Mouse (Mus musculus) c-Kit-negative CD71-positive TER-119-positive erythroid progenitor cells, embryonic 14.5 days (primary cell): ENCODE data around the gene Utrn.

Experiments used
- DNase-seq: peaks from one replicate; pipeline ENCODE4 v3.0.0-alpha.2; 2013; ENCODE audit warnings: low read depth, low spot score

Utrn gene

GRCm38 (mm10) chr10:12874577-12875277 is 5.6 kb upstream of the Utrn start:
- DNase-seq = no peak

GRCm38 (mm10) chr10:12869846-12870245 is 681 bp upstream of the Utrn start:
- DNase-seq = no peak

DNA sequence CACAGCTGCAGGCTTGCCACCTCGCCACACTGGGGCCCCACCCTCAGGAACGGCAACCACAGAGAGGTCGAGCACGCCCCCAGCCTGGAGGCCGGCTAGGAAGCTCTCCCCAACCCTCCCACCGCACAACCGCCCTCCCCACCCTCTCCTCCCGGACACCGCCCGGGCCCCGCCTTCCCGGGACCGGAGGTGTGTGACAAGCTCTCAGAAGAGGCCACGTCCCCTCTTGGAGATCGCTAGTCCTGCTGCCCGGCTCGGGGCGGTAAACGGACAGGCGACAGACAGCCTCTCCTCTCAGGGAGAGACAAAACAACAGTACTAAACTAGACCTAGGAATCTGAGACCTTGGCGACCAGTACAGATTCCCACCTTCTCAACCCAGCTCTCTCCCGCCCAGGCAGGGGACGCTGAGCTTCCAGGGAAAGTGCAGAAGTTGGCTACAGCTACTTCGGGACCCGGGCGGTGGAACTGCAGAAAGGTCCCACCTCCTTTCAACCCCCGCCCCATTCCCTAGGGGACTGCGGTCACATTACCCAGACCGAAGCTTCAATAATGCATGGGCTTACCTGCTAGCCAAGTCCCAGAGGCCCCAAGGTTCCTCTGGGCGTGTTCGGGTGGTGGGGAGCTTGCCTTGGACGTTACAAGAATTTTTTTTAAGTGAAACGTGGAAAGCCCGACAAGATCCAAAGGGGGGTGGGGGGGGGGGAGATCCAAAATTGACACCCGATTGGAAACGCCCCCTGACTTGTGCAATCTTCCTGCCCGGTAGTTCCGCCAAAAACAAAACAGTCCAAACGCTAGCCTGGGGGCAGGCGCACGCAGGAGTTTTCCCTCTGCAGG is 756 bp downstream of the Utrn start:
- no peak for DNase-seq

DNA sequence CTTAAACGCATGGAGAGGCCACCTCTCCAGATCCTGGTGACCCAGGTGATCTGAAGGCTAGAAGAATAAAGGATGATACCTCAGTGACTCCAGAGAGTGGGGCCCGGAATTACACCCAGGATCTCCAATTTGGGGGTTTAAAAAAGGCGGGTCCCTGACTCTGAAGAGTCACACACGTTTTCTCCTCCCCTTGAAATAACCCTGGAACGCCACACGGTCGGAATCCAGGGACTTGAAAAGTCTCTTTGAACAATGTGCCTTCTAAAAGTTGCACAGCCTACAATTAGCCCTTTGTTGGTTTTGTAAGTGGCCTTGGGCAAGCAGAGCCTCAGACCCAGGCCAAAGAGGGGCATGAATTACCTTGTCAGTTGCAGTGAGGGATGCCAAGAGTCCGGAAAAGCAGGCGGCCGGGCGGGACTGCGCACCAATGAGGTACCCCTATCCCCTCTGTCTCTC is 1.4 kb downstream of the Utrn start:
- DNase-seq = no peak

GRCm38 (mm10) chr10:12866971-12867732 is 2.0 kb downstream of the Utrn start:
- DNase-seq = no peak

- DNase-seq = no peak
These were observed 4.0 kb downstream of the Utrn start for GRCm38 (mm10) chr10:12865201-12865600.

- DNase-seq = no peak
These were observed 5.6 kb downstream of the Utrn start for GRCm38 (mm10) chr10:12863581-12863980.

GRCm38 (mm10) chr10:12862047-12862446 is 7.1 kb downstream of the Utrn start:
- no peak for DNase-seq

- no peak for DNase-seq
These were observed 7.8 kb downstream of the Utrn start for GRCm38 (mm10) chr10:12861381-12861780.

DNA sequence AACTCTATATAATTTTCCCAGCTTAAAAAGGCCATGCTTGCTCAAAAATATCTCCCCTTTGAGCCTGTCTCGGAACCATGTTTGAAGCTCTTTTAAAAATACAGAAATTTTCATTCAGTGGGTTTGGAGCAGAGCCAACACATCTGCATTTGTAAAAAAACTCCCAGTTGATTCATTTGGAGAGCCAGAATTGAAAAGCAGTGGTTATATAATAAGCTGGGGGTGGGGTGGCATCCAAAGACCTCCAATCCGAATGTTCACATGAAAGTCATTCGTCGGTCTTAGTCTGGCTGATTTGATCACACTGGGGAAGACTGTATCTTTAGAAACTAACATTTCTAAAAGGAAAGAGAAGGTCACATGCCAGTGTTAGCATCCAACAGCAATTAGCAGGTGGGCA is 8.4 kb downstream of the Utrn start:
- DNase-seq = no peak

DNA sequence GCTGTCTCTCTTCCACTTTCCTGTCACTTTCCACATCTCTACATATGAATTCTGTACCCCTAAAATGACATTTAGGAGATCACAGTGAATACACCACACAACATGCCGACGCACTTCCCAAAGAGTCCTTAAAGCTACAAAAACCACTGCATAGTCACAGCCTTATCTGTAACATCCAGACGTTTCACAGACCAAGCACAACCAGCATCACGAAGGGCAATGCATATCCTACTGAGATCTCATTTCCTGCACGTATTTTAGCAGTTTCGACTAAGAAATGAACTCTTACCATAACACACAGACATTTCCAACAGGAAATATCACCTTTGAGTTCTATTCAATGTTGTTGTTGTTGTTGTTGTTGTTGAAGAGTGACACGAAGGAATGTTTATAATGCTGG is 8.8 kb downstream of the Utrn start:
- DNase-seq = no peak

GRCm38 (mm10) chr10:12858017-12858416 is 11.1 kb downstream of the Utrn start:
- no peak for DNase-seq

DNA sequence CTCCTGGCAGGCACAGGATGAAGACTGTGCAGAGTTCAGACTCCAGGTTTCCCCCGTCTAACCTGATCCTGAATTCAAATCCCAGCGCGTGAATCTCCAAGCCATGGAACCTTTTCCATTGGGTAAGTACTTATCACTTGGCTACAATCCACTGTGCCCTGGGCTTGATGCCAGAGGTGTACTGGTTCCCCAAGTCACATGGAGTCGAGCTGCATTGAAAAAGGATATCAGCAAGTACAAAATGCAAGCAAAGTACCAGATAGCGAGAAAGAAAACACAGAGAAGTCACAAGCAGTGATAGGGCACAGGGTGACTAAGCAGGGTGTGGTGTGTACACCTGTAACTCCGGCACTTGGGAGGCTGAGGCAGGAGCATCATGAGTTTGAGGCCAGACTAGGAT is 14.9 kb downstream of the Utrn start:
- DNase-seq = no peak

GRCm38 (mm10) chr10:12853776-12854175 is 15.4 kb downstream of the Utrn start:
- no peak for DNase-seq

DNA sequence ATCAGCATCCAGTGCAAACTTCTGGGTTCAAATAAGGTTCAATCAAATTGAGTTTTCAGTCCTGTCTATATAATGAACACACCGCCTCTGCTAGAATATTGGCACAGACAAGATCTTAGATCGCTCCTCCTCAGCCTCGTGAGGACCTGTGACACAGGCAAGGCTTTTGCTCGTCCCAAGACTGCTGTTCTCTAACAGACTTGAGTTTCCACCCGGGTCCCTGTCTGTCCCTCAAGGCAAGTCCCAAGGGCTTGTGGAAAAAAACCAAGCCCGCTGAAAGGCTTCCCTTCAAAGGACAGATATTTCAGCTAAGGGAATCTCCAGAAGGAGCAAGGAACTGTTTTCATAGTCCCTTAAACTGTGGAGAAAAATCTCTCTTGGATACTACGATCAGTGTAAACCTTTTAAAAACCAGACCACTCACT is 16.0 kb downstream of the Utrn start:
- DNase-seq = no peak

GRCm38 (mm10) chr10:12852416-12853195 is 16.6 kb downstream of the Utrn start:
- DNase-seq = no peak

DNA sequence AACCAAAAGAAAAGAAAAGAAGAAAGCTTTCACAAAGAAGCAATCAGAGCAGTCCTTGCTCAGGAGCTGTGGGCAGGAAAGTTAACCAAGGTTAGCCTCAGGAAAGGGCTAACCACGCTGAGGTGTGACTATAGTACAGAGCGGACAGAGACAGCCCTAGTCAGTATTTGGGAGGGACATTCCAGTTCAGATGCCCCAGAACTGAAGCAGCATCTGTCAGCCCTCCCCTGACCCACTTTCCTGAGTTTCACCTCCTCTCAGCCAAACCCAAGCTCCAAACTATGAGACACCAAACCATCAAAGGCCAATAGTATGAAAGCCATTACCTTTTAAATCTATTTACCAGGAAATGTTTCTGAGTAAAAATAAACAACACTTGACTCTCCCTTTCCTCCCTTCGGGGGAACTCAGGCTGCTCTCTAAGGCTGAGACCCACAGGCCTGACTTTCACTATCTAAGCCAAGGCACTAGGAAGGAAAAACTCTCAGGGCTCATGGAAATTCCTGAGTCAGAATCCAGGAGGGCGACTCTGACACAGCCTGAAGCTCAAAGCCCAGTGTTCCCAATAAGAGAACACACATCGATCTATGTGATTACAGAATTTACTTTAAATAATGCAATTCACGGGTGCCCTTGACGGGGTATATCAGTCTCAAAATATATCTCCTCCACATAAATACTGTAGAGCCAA is 18.2 kb downstream of the Utrn start:
- DNase-seq = no peak

GRCm38 (mm10) chr10:12848322-12849108 is 20.6 kb downstream of the Utrn start:
- DNase-seq = no peak

DNA sequence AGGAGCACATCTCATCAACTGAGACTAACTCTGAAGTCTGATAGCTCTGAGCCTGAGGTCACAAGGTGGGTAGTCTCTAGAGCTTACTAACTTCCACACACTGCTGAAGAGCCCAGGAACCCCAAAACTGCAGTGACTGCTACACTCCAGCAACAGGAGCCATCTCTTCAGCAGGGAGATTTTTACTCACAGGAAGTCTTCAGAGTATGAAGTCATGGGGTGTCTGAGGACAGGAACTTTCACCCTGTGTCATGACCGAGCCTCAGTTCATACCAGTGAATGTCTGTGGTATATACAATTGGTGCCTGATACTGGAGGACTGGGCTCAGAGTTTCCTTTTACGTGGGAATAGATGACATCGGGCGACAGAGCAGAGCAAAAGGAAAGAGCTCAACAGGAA is 26.6 kb downstream of the Utrn start:
- DNase-seq = no peak

GRCm38 (mm10) chr10:12841497-12841896 is 27.7 kb downstream of the Utrn start:
- no peak for DNase-seq
